Mouse (Mus musculus): ENCODE results near the gene Rhof. TPM values are rescaled to one million over a fixed set of nuclear protein-coding genes. Genes with fewer than 3 reads are reported as not detected.

The Rhof gene
- polyA plus RNA-seq, 1 experiment: 1.6 TPM

DNA sequence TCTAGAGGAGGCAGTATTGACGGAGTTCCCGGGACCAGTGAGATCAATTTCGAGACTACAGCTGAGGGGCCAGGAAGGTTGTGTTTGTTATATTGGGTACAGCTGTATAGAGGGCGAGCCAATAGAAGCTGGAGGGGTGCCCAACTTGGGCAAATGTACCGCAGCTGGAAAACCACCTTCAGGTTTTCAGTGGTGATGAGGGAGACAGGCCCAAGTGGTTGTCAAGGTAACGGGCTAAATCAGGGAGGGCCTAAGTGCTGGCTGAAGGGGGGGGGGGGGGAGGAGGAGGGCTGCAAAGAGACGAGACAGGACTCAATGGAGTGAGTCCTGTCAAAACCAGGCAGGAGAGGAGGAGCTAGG lies 1.3 kb upstream of the Rhof start:
- Histone ChIP-seq H3K27me3 (ENCODE audit: control insufficient read depth, insufficient read depth, insufficient read length) (no peaks in the 10 kb centered on the region), H3K4me3 (peak overlapping the region; percentile 75), H3K36me3 (ENCODE audit: control insufficient read depth, insufficient read depth) (no peaks in the 10 kb centered on the region), H3K79me2 (ENCODE audit: control insufficient read depth, insufficient read depth) (no peaks in the 10 kb centered on the region), H3ac (ENCODE audit: control insufficient read depth, insufficient read length) (no peak overlapping the region), H3K4me2 (ENCODE audit: low read depth) (peak overlapping the region; percentile 98)
- TF ChIP-seq USF1 (IDR thresholded peaks at IDR 0.05; ENCODE audit: low read depth) (no peak), POLR2A (IDR thresholded peaks at IDR 0.05; ENCODE audit: insufficient read length, low read depth) (no peak), MAX (IDR thresholded peaks at IDR 0.05; ENCODE audit: low read depth) (no peak), CEBPB (IDR thresholded peaks at IDR 0.05; ENCODE audit: insufficient read depth, poor library complexity, severe bottlenecking) (no peak), E2F4 (IDR thresholded peaks at IDR 0.05; ENCODE audit: insufficient read depth) (no peak), REST (IDR thresholded peaks at IDR 0.05; ENCODE audit: insufficient read depth, insufficient read length) (no peak), POLR2AphosphoS2 (IDR thresholded peaks at IDR 0.05; ENCODE audit: insufficient read length, low read depth) (no peak), MYOD1 (IDR thresholded peaks at IDR 0.05; ENCODE audit: control insufficient read depth in 1 of 3, insufficient read length in 2 of 3, low read depth in 2 of 3) (no peak), SRF (IDR thresholded peaks at IDR 0.05; ENCODE audit: control insufficient read depth, insufficient read length, low read depth) (no peak), TCF3 (IDR thresholded peaks at IDR 0.05; ENCODE audit: insufficient read length, low read depth) (no peak), TCF12 (IDR thresholded peaks at IDR 0.05; ENCODE audit: insufficient read depth, poor library complexity, severe bottlenecking) (no peak), MYOG (IDR thresholded peaks at IDR 0.05; ENCODE audit: control insufficient read depth in 1 of 3, insufficient read depth in 1 of 3, insufficient read length in 2 of 3, low read depth in 2 of 3) (no peak)

DNA sequence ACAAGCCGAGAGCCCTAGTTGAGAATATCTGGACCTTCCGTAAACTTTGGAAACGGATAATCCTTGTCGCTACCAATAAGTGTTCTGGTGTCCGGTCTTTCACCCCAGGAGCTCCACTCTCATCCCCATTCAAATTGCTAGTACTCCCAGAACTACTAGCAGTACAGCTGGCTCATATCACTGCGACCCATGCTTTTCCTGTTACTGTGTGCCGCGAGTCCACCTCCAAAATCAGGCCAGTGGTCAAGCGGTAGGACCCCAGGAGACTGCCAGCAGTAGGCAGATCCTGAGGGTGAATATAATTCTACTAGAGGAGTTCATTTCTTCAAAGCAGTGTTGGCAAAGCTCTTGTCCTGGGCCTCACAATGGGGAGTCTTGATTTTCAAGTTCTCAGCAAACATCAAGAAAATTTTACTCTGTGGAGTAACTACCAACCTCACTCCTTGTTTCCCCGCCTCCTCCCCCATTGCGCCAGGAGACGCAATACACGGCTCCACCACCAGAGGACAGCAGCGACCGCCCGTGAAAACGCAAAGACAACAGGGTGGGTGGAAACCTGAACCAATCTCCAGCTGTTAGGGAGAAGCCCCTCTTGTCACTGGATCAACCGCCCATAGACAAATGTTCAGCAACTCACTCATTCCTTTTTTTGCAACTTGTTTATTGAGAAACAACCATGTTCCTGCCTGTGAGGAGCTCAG lies 741 bp upstream of the Rhof start:
- no peaks in the 10 kb centered on the region for H3K36me3 ChIP-seq (ENCODE audit: control insufficient read depth, insufficient read depth)
- no peak overlapping the region for H3ac ChIP-seq (ENCODE audit: control insufficient read depth, insufficient read length)
- H3K4me2 ChIP-seq (ENCODE audit: low read depth): peak overlapping the region; percentile 98
- peak; percentile 18 for TF ChIP-seq SRF (IDR thresholded peaks at IDR 0.05; ENCODE audit: control insufficient read depth, insufficient read length, low read depth)
- TF ChIP-seq TCF12 (IDR thresholded peaks at IDR 0.05; ENCODE audit: insufficient read depth, poor library complexity, severe bottlenecking): peak; percentile 76
- TF ChIP-seq CEBPB (IDR thresholded peaks at IDR 0.05; ENCODE audit: insufficient read depth, poor library complexity, severe bottlenecking): no peak
- TF ChIP-seq MAX (IDR thresholded peaks at IDR 0.05; ENCODE audit: low read depth): no peak
- TF ChIP-seq USF1 (IDR thresholded peaks at IDR 0.05; ENCODE audit: low read depth): no peak
- TF ChIP-seq TCF3 (IDR thresholded peaks at IDR 0.05; ENCODE audit: insufficient read length, low read depth): peak; percentile 16
- TF ChIP-seq MYOD1 (IDR thresholded peaks at IDR 0.05; ENCODE audit: control insufficient read depth in 1 of 3, insufficient read length in 2 of 3, low read depth in 2 of 3): peak; percentile 57 to 90 (median 79)
- no peak for TF ChIP-seq E2F4 (IDR thresholded peaks at IDR 0.05; ENCODE audit: insufficient read depth)
- no peak for TF ChIP-seq POLR2AphosphoS2 (IDR thresholded peaks at IDR 0.05; ENCODE audit: insufficient read length, low read depth)
- TF ChIP-seq MYOG (IDR thresholded peaks at IDR 0.05; ENCODE audit: control insufficient read depth in 1 of 3, insufficient read depth in 1 of 3, insufficient read length in 2 of 3, low read depth in 2 of 3): peak; percentile 53 to 91 (median 69)
- no peak for TF ChIP-seq POLR2A (IDR thresholded peaks at IDR 0.05; ENCODE audit: insufficient read length, low read depth)
- no peak for TF ChIP-seq REST (IDR thresholded peaks at IDR 0.05; ENCODE audit: insufficient read depth, insufficient read length)
- H3K27me3 ChIP-seq (ENCODE audit: control insufficient read depth, insufficient read depth, insufficient read length): no peaks in the 10 kb centered on the region
- H3K79me2 ChIP-seq (ENCODE audit: control insufficient read depth, insufficient read depth): no peaks in the 10 kb centered on the region
- H3K4me3 ChIP-seq: peak overlapping the region; percentile 75

DNA sequence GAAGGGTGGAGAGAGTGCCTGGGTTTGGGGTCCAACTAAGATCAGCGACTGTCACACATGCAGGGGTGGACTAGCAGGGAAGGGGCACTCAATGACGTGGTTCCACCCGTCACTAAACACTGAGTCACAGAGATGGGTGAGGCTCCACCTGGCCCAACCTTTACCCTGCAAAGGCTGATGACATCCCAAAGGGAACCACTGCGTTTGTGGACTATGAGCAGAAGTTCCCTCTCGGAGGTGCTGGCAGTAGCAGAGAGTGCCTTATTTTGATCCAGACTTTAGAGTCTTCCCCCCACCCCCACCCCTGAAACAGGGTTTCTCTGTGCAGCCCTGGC lies 1.7 kb downstream of the Rhof start:
- Histone ChIP-seq H3K36me3 (ENCODE audit: control insufficient read depth, insufficient read depth) (no peaks in the 10 kb centered on the region), H3K79me2 (ENCODE audit: control insufficient read depth, insufficient read depth) (no peaks in the 10 kb centered on the region), H3K4me3 (no peak overlapping the region), H3K27me3 (ENCODE audit: control insufficient read depth, insufficient read depth, insufficient read length) (no peaks in the 10 kb centered on the region), H3ac (ENCODE audit: control insufficient read depth, insufficient read length) (no peak overlapping the region), H3K4me2 (ENCODE audit: low read depth) (no peak overlapping the region)
- TF ChIP-seq TCF12 (IDR thresholded peaks at IDR 0.05; ENCODE audit: insufficient read depth, poor library complexity, severe bottlenecking): no peak

DNA sequence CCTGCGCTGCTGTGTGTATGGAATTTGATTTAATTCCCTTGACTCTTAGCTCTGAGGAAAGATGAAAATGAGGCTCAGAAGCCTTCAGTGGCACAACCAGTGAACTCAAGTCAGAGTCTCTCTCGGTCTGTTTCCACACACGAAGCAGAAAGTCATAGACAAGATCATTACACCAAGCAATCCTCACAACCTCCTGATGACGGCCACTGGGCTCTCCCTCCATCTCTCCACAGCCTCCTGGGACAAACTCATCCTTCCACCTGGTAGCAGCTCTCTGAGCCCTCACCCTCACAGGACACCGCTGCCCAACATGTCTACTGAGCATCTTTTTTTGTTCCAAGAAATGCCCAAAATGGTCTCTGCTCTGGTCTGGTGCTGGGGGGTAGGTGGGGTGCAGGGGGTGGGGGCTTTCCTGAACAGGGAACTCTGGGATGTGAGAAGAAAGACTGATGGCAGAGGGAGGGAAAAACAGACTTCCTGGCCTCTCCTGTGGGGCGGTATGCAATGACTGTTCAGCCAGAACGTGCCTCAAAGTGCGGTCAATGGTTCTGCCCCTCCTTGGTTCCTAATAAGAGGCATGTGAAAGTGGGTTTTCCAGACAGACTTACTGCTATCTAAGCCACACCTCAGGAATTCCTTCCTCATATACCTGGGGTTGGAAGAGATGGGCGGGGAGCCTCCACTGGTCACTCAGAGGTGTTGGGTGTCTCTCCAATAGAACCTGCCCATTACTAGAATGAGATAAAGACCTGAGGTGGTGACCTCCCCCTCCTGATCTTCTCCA lies 2.3 kb downstream of the Rhof start:
- H3K79me2 ChIP-seq (ENCODE audit: control insufficient read depth, insufficient read depth): no peaks in the 10 kb centered on the region
- H3K4me3 ChIP-seq: no peak overlapping the region
- H3K4me2 ChIP-seq (ENCODE audit: low read depth): no peak overlapping the region
- no peaks in the 10 kb centered on the region for H3K27me3 ChIP-seq (ENCODE audit: control insufficient read depth, insufficient read depth, insufficient read length)
- H3ac ChIP-seq (ENCODE audit: control insufficient read depth, insufficient read length): no peak overlapping the region
- H3K36me3 ChIP-seq (ENCODE audit: control insufficient read depth, insufficient read depth): no peaks in the 10 kb centered on the region
- TF ChIP-seq TCF3 (IDR thresholded peaks at IDR 0.05; ENCODE audit: insufficient read length, low read depth): no peak
- TF ChIP-seq MYOD1 (IDR thresholded peaks at IDR 0.05; ENCODE audit: control insufficient read depth in 1 of 3, insufficient read length in 2 of 3, low read depth in 2 of 3): no peak
- no peak for TF ChIP-seq REST (IDR thresholded peaks at IDR 0.05; ENCODE audit: insufficient read depth, insufficient read length)
- no peak for TF ChIP-seq MYOG (IDR thresholded peaks at IDR 0.05; ENCODE audit: control insufficient read depth in 1 of 3, insufficient read depth in 1 of 3, insufficient read length in 2 of 3, low read depth in 2 of 3)
- no peak for TF ChIP-seq TCF12 (IDR thresholded peaks at IDR 0.05; ENCODE audit: insufficient read depth, poor library complexity, severe bottlenecking)
- no peak for TF ChIP-seq MAX (IDR thresholded peaks at IDR 0.05; ENCODE audit: low read depth)
- TF ChIP-seq E2F4 (IDR thresholded peaks at IDR 0.05; ENCODE audit: insufficient read depth): no peak
- TF ChIP-seq SRF (IDR thresholded peaks at IDR 0.05; ENCODE audit: control insufficient read depth, insufficient read length, low read depth): no peak
- no peak for TF ChIP-seq POLR2AphosphoS2 (IDR thresholded peaks at IDR 0.05; ENCODE audit: insufficient read length, low read depth)
- TF ChIP-seq USF1 (IDR thresholded peaks at IDR 0.05; ENCODE audit: low read depth): no peak
- no peak for TF ChIP-seq CEBPB (IDR thresholded peaks at IDR 0.05; ENCODE audit: insufficient read depth, poor library complexity, severe bottlenecking)
- TF ChIP-seq POLR2A (IDR thresholded peaks at IDR 0.05; ENCODE audit: insufficient read length, low read depth): no peak

All from myocyte (in vitro differentiated cells).